Mouse (Mus musculus) inflammation-experienced regulatory T-cells (primary cell): Measurements from ENCODE around the gene Ssr4. TPM values are rescaled to one million over a fixed set of nuclear protein-coding genes. Genes with fewer than 3 reads are reported as not detected.

Source experiments
- polyA plus RNA-seq, 2 experiments: library from polyadenylated mRNA; unstranded; fragments of 100-300 nt; shearing (Covaris generic); gene quantifications; one replicate each; pipeline ENCODE4 v1.2.1; 2017

The Ssr4 gene
- 100 to 1,000 TPM; 210 to 216 TPM for polyA plus RNA-seq

GRCm38 (mm10) chrX:73786364-73787224 lies at the start of gene Ssr4, which contains the start of gene Idh3g:
Gene Ssr4 (plus strand): TSS chrX:73787028.
Gene Idh3g (minus strand): TSS chrX:73786897.

GRCm38 (mm10) chrX:73756334-73757140 lies 30.3 kb upstream of the Ssr4 start, which contains the start of gene Plxnb3:
Gene Plxnb3 (plus strand): TSS chrX:73757090.

GRCm38 (mm10) chrX:73774168-73774760 lies 12.6 kb upstream of the Ssr4 start, which contains the start of gene Srpk3:
Gene Srpk3 (plus strand): TSS chrX:73774405.

GRCm38 (mm10) chrX:73824185-73825151 lies 37.6 kb downstream of the Ssr4 start, which contains the start of gene Pdzd4:
Gene Pdzd4 (minus strand): TSS chrX:73824969.

Other genes with a start within 250 kb of the Ssr4 start
- gene Dusp9, start 147.6 kb upstream of the Ssr4 start, polyA plus RNA-seq: under 1 TPM in 1 of 2 experiments, not detected in 1; 0.51 TPM
- gene Pnck, start 126.9 kb upstream of the Ssr4 start, polyA plus RNA-seq: 1 to 10 TPM; 1.9 to 2.4 TPM
- gene Slc6a8, start 113.9 kb upstream of the Ssr4 start, polyA plus RNA-seq: 1 to 10 TPM in 1 of 2 experiments, under 1 TPM in 1; 0.48 to 1.5 TPM
- gene Bcap31, start 70.9 kb upstream of the Ssr4 start, polyA plus RNA-seq: 100 to 1,000 TPM; 279 to 280 TPM
- gene Abcd1, start 70.4 kb upstream of the Ssr4 start, polyA plus RNA-seq: 10 to 100 TPM; 34.9 to 39.6 TPM
- under 1 TPM in 1 of 2 experiments, not detected in 1; 0.31 TPM for gene Plxnb3, start 29.9 kb upstream of the Ssr4 start, polyA plus RNA-seq
- gene Srpk3, start 12.6 kb upstream of the Ssr4 start, polyA plus RNA-seq: 1 to 10 TPM in 1 of 2 experiments, under 1 TPM in 1; 0.70 to 7.0 TPM
- gene Idh3g, start 131 bp upstream of the Ssr4 start, polyA plus RNA-seq: 100 to 1,000 TPM; 199 to 212 TPM
- under 1 TPM; 0.29 to 0.72 TPM for gene Pdzd4, start 37.9 kb downstream of the Ssr4 start, polyA plus RNA-seq
- gene Avpr2, start 105.1 kb downstream of the Ssr4 start, polyA plus RNA-seq: 1 to 10 TPM; 3.4 to 6.1 TPM
- gene L1cam, start 109.1 kb downstream of the Ssr4 start, polyA plus RNA-seq: 10 to 100 TPM; 27.7 to 41.1 TPM
- gene Arhgap4, start 134.8 kb downstream of the Ssr4 start, polyA plus RNA-seq: 100 to 1,000 TPM; 247 to 301 TPM
- gene Naa10, start 134.9 kb downstream of the Ssr4 start, polyA plus RNA-seq: 100 to 1,000 TPM; 224 to 246 TPM
- 1 to 10 TPM; 3.7 to 9.4 TPM for gene Renbp, start 143.8 kb downstream of the Ssr4 start, polyA plus RNA-seq
- gene Hcfc1, start 179.3 kb downstream of the Ssr4 start, polyA plus RNA-seq: 10 to 100 TPM; 40.3 to 55.0 TPM
- 100 to 1,000 TPM; 182 to 192 TPM for gene Irak1, start 236.9 kb downstream of the Ssr4 start, polyA plus RNA-seq